Mouse (Mus musculus) stomach, postnatal 0 days (tissue): ENCODE data around the gene Dlgap1.

Source experiments
- CTCF ChIP-seq: IDR thresholded peaks from 2 replicates; pipeline ENCODE4 v1.5.1; 2016; ENCODE audit warnings: antibody characterized with exemption, low read depth, mild to moderate bottlenecking, moderate library complexity
- EP300 ChIP-seq: optimal IDR thresholded peaks from 2 replicates; pipeline ENCODE3; 2016; ENCODE audit warnings: antibody characterized with exemption

DNA sequence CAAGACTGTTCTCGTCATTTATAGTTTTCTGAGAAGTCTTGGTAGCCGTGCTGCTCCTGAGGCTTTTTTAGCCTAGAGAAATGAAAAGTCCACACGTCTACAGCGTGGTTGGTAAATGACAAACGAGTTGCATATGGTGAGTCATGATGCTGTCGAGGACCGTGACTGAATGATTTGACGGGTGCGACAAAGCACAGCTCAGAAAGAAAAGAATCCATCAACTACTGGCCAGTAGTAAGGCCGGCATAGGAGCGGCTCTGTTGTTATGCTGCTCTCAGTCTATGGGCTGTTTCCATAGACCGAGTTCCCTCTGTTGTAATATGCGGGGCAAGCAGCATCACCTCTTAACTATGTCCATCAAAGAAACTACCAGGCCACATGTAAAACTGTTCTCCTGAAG is 620.3 kb downstream of the Dlgap1 start:
- TF ChIP-seq CTCF (no peak), EP300 (no peak)
